Mouse (Mus musculus) kidney, postnatal 4 days (tissue): ENCODE results near the gene Cnn1.

Experiments used
- DNase-seq, 2 experiments: peaks; one replicate each; pipeline ENCODE4 v3.0.0; 2021; ENCODE audit warnings: mixed read lengths in 2 of 2

Cnn1 gene

DNA sequence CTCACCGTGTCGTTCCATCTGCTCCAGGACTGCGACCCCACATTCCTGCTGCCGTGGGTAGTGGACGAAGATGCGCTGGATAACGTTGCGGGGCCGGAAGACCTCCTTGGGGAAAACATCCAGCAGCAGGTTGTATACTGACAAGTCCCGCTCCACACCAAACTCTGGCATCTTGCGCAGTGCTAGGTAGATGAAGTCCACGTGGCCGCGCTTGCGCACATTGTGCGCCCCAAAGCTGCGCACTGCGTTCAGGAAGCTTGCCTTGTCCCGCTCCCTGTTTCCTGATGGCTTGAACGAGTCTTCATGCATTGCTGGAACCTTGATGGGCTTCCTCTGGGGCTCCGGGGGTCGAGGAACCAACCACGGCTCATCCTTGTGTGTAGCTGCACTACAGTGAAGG, 22.8 kb upstream of the Cnn1 start:
- no peak for DNase-seq

DNA sequence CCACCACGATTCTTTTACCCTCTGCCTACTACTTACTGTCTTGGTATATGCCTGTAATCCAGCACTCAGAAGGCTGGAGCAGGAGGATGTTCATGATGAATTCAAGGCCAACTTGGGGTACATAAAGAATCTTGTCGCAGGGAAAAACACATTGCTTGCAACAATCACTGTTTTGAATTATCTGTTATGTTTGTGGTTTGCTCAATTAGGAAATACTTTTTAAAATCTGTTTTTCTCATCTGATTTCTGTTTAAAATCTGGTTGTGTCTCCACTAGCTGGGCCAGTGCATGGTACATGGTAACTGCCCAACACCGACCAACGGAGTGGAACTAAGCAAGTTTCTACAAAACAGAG, 14.4 kb upstream of the Cnn1 start:
- DNase-seq, result no peak

DNA sequence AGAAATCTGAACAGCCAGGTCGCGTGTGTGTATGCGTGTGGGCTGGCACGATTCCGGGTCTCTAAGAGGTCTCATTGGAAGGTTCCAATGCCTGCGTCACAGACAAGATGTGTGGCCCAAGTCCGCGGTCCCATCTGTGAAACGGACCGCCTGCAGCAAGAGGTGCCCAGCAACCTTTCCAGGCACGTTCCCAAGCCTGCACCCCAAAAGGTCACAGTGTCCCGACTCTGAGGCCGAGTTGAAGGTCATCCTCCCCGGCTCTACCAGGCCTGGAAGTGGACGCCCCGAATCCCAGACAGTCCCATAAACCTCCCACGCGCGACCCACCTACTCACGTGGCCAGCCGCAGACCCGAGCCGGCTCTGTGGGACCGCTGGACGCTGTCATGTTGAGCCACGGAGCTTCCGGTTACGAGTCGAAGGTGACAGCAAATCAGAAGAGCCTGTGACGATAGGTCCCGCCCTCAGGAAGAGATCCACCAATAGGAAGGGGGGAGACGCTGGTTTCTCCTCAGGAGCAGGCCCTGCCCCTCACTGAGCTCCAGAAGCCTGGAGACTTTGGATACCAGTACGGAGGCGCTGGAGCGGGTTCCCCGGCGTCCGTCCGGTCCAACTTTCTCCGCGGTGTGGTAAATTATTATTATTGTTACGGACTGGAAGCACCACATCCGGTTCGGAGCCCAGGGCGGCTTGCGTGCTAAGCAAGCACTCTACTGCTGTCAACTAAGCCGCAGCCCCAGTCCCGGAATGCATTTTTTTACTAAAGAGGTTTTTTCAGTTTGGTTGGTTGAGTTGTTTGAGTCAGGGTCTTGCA, 13.8 kb upstream of the Cnn1 start, which contains the start of gene Ecsit:
Ecsit (minus strand) TSS at position 417 of the 813 bp plus-strand sequence.
- DNase-seq, result peak; percentile 91 to 95

- peak; percentile 17 to 30 for DNase-seq
These were observed 13.0 kb upstream of the Cnn1 start for GRCm38 (mm10) chr9:22086012-22086411.

- DNase-seq, result no peak
These were observed 11.9 kb upstream of the Cnn1 start for GRCm38 (mm10) chr9:22087034-22087618.

DNA sequence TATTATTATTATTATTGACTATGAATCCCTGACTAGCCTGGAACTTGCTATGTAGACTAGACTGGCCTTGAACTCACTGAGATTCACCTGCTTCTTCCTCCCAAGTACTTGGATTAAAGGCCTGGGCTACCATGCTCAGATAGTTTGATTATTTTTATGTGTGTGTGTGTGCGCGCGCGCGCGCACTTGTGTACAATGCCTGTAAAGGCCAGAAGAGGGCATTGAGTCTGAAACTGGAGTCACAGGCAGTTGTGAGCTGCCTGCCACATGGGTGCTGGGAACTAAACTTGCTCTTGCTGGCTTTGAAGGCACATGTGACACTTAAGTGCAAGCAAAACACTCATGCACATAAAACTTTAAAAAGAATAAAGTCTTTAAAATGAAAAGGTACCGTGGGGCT, 9.7 kb upstream of the Cnn1 start:
- DNase-seq, result no peak

DNA sequence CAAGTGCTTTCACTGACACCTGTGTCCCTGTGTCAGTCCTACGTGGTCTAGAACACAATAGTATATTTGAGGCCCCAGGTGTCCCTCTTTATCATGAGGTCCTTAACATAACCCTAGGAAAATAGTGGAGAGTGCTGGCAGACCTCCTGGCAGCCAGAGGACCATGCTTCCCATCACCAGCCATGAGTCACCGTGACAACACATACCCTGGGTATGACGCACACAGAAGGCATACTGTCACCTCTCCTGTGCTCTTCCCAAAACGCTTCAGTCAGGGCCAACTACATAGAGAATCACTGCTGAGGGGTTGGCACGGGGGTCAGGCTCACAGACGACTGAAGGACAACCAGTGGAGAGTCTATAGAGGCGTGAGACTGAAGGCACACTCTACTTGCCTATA, 9.0 kb upstream of the Cnn1 start:
- DNase-seq, result no peak

DNA sequence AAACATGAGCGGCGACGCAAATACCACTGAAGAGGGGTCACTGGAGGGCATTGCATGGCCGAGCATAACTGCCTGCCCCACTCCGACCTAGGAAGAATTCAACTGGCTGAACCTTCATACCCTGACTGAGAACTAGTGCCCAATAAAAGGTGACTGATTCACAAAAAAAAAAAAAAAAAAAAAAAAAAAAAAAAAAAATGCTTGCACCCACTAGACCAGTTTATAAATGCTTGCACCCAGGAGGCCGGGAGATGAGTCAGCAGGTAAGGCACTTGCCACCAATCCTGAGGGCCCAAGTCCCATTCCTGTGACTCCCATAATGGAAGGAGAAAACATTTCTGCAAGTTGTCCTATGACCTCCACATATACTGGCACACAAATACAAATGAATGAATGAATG, 6.3 kb upstream of the Cnn1 start:
- DNase-seq, result no peak

GRCm38 (mm10) chr9:22095854-22096307, 3.1 kb upstream of the Cnn1 start:
- peak; percentile 88 to 90 for DNase-seq

DNA sequence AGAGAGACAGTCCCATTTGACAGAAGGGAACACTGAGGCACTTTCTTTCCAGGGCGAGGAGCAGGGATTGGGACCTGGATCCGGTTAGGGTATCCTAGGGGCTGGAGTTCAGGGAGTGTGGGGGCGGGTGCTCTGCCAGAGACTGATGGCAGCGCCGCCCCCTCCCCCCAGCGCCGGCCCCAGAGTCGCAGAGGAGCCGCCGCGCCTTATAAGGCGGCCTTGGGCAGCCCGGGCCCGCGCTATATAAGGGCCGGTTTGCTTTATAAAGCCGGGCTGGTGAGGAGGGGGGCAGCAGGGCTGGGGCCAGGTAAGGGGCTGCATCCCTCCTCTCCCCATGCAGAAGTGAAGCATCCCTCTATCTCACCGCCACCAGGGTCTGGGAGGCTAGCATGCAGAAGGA, 906 bp downstream of the Cnn1 start:
- DNase-seq, result peak; percentile 25 to 47

DNA sequence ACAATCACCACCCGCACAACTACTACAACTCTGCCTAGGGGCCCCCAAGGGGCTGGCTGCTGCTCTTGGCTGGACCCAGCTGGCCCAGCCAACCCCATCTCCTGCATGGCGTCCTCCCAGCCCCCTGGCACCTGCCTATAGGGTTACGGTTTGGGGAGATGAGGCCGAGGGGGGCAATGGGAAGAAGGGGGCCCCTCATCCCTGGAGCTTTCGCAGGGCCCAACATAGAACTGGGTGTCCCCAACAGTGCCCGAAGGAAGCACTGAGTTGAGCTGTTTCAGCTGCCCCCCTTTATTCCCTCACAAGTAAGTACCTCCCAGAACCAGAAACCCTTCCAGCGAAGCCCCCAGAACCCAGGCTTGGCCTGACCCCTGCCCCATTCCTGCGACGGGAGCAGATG, 9.2 kb downstream of the Cnn1 start:
- no peak for DNase-seq

GRCm38 (mm10) chr9:22115635-22116034, 16.6 kb downstream of the Cnn1 start:
- DNase-seq, result no peak

- DNase-seq, result peak; percentile 21 to 32
These were observed 17.1 kb downstream of the Cnn1 start for GRCm38 (mm10) chr9:22116086-22116485.

DNA sequence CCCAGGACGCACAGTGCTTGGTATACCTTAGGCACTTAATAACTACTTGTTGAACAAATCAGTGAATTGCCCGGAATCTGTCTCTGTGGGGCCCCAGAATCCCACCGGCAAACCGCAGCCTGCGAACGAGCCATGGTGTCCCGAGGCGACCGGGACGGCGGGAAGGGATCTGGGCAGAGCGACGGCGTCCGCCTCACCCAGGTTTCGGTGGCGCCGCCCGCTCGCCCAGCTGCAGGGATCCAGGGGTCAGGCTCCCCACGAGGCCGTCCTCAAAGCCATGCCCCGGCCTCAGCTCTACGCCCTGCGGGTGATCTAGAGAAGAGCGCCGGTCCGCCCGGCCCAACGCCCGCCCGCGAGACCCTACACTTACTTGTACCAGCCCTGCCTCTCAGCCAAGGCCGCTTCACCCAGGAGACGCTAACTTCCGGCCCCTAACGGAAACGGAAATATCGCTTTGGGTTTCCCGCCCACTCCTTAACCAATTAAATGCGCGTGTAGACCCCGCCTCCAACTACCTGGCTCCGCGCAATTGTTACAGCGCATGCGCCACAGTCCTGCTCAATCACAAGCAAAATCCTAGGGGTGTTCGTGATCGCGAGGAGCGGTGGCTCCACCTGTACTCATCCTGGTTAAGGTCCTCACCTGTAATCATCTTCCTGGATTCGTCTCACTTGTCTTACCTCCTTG, 17.9 kb downstream of the Cnn1 start, which contains the start of gene Elof1:
Elof1 (minus strand) TSS at position 433 of the 687 bp plus-strand sequence.
- DNase-seq, result peak; percentile 93 to 96

GRCm38 (mm10) chr9:22117754-22118456, 18.9 kb downstream of the Cnn1 start:
- peak; percentile 54 to 72 for DNase-seq

DNA sequence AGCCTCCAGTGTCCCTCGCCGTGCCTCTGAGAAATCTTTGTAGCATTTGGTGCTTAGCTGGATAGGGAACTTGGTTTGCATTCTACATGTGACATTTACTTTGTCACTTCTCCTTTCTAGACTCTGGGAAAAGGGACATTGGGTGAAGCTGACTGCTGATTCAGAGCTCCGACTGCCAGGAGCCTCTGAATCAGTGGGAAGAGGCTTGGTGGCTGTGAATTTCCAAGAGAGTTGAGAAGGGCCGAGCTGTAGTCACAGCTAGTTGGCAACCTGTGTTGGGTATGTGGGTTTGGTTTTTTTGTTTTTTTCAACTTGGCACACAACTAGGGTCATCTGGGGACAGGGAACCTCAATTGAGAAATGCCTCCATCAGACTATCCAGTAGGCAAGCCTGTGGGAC, 20.5 kb downstream of the Cnn1 start:
- DNase-seq, result no peak

GRCm38 (mm10) chr9:22121545-22121944, 22.5 kb downstream of the Cnn1 start:
- DNase-seq, result no peak

DNA sequence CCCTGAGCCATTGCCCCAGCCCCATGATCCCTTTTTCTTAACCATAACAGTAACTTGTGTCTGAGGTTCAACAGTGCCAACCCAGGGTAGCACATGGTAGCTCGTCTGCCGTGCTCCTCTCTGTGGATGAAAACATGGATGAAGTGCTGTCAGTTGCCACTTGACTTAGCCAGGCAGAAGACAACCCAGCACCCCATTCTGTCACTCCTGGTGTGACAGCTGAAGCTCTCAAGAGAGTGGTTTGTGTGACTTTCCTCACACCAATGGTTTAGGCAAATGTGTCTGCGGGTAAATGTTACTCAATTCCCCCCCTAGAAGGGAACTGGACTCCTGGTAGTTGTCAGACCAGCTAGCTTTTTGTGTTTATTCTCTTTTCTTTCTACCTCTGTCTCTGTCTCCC, 23.0 kb downstream of the Cnn1 start:
- no peak for DNase-seq

DNA sequence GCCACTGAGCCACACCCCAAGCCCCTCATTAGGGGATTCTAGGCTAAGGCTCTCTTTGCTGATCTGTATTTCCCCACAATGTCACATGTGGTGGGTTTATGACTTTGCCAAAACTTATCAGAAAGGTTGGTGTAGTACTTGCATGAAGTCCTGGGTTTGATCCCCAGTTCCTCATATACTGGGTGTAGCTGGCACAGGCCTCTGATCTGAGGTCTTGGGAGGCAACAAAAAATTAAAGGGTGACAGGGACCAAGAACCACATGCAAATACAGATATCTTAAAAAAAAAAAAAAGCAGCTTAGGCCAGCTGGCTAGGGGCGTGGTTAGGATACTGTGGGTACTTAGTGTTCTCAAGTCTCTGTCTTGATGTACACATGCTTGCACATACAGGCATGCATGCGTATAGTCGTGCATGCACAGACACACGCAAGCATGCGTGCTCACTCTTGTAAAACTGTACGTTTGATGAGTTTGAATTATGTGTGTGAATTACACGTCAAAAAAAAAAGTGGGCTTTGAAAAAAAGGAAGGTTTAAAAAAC, 24.1 kb downstream of the Cnn1 start:
- DNase-seq, result no peak

DNA sequence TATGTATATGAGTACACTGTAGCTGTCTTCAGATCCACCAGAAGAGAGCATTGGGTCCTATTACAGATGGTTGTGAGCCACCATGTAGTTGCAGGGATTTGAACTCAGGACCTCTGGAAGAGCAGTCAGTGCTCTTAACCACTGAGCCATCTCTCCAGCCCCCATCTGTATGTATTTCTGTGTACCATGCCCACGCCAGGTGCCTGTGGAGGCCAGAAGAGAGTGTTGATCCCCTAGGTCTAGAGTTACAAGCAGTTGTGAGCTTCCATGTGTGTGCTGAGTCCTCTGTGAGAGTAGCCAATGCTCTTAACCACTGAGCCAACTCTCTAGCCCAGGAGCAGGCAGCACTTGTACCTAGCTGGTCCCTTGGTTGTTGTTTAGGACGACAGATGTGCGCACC, 25.2 kb downstream of the Cnn1 start:
- no peak for DNase-seq

DNA sequence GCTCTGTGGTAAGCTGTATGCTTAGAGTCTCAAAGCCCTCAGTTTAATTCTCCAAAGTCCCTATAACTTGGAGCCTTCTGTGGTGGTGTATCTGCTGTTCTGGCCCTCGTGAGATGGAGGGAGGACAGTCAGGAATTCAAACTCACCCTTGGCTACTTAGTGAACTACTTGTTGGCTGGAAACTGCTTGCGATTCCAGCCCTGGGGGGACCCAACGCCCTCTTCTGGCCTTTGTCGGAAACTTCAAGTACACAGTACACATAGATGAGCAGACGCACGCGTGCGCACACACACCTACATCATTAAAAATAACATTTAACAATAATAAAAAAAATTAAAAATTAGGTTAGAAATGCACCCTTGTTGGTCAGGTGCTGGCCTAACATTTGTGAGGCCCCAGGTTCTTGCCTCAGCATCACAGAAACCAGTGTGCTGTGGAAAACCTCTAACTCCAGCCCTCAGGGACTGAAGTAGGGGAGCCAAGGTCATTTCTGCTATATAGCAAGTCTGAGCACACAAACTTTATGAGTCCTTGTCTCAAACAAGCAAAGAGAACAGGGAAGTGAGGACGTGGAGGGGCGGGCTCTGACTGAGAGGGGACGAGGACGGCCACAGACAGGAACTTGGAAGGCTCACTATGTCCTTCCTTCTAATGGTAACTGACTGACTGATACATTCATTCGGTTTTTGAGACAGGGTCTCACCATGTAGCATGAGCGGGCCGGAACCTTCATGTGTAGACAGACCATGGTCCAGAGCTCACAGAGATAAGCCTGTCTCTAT, 26.4 kb downstream of the Cnn1 start:
- no peak for DNase-seq
